Mouse (Mus musculus) kidney, postnatal 4 days (tissue): ENCODE results near the gene Chd1.

Experiments
- DNase-seq, 2 experiments: peaks; one replicate each; pipeline ENCODE4 v3.0.0; 2021; ENCODE audit warnings: mixed read lengths in 2 of 2

Chd1 gene

DNA sequence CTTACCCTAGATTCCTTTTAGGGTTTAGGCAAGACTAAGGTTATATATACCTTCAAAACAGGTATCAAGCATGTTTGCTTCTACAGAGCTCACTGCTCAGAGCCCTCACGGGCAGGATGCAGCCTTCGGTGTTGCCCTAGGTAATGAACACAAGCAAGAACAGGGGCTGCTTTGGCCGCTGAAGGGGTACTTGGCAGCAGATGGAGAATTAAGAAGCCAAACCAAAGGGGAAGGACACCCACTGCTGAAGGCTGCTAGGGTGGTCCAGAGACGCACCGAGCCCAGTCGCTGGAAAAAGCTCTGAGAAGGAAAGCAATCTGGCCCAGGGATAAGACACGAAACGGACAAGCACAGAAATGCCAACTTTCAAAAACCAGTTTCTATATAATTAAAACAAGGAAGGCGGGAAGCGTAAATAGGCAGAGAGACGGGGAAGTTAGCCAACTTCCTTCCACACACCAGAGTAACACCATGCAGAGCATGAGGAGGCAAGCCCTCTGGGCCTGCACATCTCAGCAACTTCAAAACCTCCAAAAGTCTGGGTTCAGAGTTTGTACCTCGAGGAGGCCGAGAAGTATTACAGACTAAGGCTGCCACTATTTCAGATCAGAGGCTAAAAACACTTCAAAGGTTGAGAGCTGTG, 107.5 kb downstream of the Chd1 start:
- DNase-seq, result no peak

DNA sequence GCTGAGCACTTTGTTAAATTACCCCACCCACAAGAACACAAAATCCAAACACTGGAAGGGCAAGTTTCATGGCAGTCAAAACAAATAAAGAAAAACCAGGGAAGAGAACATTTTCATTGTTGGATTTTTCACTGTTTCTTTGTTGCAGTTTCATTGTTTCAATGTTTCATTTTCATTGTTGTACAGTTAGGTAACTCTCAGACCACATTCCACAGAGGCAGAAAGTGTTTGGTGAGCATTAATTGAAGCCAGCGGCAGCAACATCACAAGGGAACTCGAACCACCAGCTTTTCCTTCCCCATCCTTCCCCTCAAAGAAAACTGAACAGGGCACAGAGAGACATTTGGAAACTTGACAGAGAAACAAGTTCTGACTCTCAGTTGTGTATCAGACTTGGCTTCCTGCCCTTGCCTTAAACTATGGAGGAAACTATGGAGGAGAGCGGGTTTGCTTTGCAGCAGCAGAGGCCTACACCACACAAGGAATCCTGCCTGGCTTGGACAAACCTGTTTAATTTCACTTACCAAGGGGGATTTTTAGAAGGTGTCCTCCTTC, 109.0 kb downstream of the Chd1 start:
- DNase-seq, result no peak

DNA sequence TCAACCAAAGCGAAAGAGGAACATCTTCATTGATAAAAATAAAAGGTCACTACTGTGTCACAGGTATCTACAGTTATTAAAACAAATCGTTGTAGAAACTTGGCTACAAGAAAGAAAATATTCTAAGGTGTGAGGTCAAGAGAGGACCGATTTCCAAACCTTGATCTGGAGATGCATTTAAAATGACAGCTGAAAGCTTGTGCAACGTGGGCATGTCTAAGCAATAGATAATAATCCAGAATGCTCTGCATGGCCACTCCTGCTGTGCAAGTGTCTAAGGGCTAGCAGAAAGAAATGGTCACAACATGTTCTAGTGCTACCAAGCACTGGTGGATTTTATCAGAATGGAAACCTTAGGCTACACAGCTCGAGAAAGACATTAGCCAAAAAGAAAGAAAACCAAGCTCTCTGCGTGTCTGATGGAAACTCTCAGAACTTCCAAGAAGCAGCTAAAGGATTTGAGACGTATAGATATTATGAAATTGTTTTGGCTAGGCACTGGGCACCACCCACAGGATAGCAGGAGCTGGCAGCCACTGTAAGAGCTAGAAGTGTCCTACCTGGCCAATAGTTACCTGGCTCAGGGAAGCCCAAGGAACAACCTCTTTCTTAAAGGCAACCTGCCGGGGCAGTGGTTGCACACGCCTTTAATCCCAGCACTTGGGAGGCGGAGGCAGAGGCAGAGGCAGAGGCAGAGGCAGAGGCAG, 110.7 kb downstream of the Chd1 start:
- no peak for DNase-seq

DNA sequence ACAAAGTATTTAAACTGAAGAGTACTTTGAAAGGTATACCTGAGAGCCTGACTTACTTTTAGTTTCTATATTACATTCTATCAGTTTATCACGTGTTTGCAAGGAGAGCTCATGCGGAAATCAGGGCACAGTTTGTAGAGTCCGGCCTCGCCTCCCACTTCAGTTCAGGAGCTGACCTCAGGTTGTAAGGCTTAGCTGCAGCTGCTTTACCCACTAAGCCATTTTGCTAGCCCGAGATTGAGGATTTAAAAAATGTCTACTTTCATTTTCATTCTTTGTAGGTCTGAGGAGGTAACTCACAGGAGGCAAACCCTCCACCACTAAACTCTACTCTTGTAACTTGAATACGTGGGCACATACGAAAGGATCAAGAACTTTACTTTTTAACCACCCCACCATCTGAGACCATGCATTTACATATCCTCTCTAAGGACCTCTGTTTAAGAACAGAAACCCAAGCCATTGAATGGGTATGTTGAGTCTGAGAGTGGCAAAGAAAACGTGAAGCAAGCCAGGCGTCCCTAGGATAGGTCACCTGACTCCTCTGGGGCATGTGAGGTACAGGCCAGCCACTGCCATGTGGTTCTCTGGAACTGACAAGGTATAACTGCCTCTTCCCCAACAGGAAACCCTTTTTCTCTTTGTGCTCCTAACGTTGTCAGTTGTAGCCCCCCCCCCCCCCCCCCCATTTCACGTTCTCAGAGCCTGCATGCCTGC, 111.8 kb downstream of the Chd1 start:
- DNase-seq, result no peak

DNA sequence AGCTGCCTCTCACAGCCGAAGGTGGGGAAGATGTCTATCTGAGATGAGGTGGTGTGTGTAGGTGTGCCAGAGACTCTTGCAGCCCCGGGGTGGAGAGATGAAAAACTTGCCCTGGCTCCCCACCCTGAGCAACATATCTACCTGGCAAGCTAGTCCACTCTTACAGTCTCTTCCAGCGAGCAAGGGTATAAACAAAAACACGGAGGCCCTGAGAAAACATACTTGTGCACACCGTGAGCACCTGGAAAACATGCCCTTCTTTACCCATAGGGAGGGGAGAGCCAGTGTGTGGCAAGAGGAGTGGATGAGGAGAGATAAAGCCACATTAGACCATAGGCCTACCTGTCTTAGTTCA, 112.3 kb downstream of the Chd1 start:
- no peak for DNase-seq

DNA sequence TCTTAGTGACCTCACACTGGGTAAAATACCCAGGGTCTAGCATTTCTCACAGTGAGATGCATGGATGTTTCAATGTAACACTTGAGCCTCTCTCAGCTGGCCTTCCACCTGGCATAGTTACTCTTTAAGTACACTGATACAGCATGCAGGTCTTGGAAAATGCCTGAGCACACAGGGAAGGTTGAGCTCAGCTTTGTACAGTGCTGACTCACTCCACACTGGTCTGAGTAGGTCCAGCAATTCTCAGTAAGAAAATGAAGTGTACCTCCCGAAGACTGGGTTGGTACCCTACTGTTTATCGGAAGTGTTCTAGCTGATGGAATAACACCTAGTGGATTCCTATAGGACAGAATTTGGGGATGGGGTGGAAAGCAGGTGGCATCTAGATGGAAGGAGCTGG, 112.9 kb downstream of the Chd1 start:
- DNase-seq, result no peak

DNA sequence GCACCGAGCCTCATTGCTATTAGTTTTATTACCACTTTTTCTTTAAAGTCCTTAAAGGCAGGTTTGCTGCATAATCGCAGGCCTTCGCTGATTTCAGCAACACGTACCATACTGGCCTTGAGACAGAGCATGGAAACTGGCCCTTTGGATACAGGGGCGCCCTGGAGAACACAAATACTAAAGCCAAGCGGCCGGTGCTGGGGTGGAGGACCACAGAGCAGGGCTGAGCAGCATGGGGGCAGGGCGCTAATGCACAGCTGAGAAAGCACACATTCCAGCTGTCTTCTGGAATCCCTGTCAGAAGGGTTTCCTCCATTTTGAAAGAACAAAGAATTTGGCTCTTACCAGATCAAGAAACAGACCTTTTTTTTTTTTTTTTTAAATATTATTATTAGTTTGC, 113.6 kb downstream of the Chd1 start:
- peak; percentile 34 to 44 for DNase-seq

DNA sequence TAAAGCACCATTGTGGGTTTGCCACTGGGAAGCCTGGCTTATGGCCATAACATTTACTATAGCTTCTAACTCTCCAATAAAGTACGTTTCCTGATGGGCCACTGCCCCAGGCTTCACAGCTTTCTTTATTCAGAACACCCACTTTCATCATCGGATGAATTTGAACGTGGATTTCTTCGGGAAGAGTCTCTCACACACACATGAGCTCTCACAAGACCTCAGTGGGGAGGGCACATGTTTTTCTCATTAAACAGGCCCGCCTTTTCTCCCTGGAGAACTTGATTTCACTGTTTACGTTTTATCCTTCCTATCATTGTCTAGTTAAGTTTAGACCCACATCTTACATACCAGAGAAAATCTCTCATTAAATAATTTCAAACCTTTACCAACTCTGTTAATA, 115.4 kb downstream of the Chd1 start:
- no peak for DNase-seq

DNA sequence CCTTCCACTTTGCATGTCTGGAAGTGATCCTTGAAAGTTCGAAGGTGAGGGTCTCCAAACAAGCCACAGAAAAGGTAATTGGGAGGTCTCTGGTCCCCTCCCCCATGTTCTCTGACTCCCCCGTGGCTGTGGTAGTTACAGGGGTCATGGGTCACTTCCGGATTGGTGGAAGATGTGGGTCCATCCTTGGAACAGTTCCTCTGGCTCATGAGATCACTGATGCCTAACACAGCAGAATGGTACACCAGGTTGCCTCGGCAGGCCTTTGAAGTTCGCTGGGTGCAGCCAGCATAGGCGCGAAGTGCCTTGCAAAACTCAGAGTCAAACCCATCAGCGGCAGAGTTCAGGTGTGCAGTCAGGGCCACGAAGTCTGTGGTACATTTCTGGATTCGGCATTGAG, 116.0 kb downstream of the Chd1 start:
- no peak for DNase-seq

DNA sequence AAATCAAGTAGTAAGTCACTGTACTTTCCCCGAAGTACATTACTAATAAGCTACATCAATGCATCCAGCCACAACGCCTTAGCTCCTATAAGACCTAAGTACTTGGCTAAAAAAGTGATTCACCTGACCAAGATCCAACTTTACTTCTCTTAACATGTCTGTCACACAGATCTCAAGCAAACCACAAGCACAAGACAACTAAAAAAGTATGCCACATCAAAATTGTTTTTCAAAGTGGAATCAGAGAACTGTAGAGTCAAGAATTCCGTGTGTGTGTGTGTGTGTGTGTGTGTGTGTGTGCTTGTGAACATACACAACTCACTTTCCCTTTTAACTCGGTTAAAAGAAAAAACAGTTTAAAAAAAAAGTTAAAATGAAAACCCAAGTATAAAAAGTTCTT, 116.9 kb downstream of the Chd1 start:
- DNase-seq, result no peak
